Mouse (Mus musculus) thymus, postnatal 36 days (tissue): ENCODE data around the gene Ttll4.

ENCODE experiments used
- DNase-seq, 2 experiments: peaks; one replicate each; pipeline ENCODE4 v3.0.0; 2022; ENCODE audit warnings: mixed read lengths in 2 of 2

The Ttll4 gene

DNA sequence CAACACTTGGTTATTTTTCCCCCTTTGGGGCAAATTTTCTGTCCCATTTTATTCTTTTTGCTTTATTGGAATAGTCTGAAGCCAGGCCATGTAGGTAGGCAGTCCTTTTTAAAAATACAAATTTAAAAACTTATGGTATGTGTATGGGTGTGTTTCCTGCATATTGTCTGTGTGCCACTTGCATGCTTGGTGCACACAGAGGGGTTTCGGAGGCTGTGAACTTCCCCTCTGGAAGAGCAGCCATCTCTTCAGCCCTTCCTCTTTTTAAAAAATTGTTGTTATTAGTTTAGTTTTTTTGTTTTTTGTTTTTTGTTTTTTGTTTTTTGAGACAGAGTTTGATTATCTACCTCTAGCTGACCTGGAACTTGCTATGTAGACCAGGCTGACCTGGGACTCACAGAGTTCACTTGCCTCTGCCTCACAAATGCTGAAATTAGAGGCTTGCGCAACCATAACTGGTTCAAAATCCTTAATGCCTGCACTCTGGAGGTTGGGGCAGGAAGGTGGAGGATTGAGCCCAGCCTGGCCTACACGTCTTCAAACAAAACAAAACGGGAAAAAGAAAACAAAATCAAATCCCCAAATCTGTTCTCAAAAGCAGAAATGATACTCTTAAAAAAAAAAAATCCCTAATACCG, 51.0 kb downstream of the Ttll4 start:
- no peak for DNase-seq

- peak in 1 of 2 experiments; percentile 9 for DNase-seq
These were observed 51.7 kb downstream of the Ttll4 start, which contains the start of gene Cyp27a1 for GRCm38 (mm10) chr1:74713099-74713858. Gene Cyp27a1 (plus strand): TSS chr1:74713574.

DNA sequence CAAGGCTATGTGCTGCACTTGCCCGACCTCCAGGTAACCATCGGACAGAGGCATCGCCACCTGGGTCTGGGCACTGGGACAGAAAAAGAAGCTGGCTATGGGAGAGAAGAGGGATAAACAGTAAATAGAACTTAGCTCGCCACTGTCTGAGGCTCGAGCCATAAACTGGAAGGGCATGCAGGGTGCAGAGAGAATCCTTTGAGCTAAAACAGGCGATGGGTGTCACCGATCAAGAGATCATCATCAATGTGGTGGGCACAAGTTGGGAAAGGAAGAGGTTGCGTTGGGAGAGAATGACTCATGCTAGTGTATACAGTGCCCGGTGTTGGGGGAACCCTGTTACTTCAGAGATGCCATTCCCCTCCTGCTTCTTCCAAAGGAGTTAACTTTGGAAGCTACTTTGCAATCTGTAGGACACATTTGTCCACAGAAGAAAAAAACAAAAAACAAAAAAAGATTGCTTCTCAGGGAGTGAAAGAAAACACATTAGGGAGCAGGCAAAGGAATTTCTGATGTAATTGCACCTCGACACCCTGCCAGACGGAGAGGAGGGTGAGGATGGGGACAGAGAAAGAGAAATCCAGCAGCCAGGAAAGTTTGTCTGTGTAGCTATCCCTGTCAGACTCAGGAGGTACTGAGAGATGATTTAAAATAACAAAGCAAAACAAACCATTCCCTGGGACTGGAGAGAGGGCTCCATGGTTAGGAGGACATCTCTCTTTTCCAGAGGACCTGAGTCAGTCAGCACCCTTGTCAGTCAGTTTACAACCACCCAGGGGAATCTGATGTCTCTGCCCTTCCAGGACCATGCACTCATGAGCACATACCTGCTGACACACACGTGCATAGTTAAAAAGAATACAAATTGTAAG, 52.5 kb downstream of the Ttll4 start:
- DNase-seq = no peak

GRCm38 (mm10) chr1:74714967-74715366, 53.4 kb downstream of the Ttll4 start:
- DNase-seq = no peak

DNA sequence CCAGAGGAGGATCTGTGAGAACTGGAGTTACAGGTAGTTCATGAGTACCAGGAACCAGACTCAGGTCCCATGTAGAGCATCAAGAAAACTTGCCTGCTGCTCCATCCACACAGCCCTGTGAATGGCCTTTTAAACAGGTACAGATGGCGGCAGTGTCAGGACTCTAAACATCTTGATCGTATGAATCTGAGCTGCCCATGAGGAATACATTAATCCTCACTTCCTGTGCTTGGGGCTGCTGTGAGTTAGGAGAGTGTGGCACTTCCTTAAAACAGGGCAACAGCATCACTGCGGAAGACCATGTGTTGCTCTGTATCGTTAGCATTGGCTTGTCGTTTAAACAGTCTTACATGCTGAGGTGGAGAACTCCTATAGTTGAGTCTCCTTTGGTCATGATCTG, 53.9 kb downstream of the Ttll4 start:
- no peak for DNase-seq

DNA sequence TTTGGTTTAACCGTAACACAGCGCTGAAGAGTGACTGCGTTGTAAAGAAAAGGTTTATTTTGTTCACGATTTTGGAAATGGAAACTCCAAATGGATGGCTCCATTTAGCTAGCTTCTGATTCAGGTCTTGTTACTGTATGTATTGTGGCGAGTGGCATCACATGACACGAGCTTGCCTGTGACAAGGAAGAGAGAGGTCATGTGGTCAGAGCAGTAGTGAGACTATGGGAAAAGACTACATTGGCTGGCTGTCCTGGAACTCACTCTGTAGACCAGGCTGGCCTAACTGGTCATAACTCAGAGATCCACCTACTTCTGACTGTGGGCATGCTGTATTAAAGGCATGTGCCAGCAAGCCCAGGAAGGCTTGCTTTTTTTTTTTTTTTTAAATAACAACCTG, 54.3 kb downstream of the Ttll4 start:
- DNase-seq = no peak

GRCm38 (mm10) chr1:74718113-74718512, 56.6 kb downstream of the Ttll4 start:
- no peak for DNase-seq

DNA sequence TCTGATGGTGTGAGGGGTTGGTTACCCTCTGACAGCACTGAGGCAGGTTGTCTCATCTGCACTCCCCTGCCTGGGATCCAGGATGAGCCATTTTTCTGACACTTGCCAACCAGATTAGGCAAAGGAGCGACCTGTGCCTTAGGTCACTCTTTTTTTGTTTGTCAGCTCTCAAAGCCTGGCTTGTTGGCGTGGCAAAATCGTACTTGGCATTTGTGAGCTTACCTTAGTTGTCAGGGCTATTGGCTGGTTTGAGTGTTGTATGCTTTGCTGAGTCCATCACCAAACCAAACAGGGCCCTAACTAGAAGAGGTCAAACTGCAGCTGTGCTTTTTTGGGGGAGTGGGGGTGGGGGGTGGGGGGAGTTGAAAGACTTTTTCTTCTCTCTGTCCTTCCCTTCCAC, 57.7 kb downstream of the Ttll4 start:
- no peak for DNase-seq

- DNase-seq = no peak
These were observed 60.1 kb downstream of the Ttll4 start for GRCm38 (mm10) chr1:74721657-74722056.

- DNase-seq = peak; percentile 17 to 19
These were observed 62.2 kb downstream of the Ttll4 start for GRCm38 (mm10) chr1:74723748-74724147.

- no peak for DNase-seq
These were observed 64.6 kb downstream of the Ttll4 start for GRCm38 (mm10) chr1:74726114-74726513.

GRCm38 (mm10) chr1:74726674-74727073, 65.1 kb downstream of the Ttll4 start:
- DNase-seq = no peak

GRCm38 (mm10) chr1:74728446-74728845, 66.9 kb downstream of the Ttll4 start:
- DNase-seq = no peak

DNA sequence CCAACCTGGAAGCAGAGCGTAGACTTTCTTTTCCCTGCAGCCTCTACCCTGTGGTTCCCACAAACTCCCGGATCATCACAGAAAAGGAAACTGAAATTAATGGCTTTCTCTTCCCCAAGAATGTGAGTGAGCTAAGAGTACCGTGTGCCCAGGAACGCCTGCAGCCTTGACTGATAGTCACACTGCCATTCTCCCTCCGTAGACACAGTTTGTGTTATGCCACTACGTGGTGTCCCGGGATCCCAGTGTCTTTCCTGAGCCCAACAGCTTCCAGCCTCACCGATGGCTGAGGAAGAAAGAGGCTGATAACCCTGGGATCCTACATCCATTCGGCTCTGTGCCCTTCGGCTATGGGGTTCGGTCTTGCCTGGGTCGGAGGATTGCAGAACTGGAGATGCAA, 75.4 kb downstream of the Ttll4 start:
- no peak for DNase-seq

GRCm38 (mm10) chr1:74737500-74737899, 76.0 kb downstream of the Ttll4 start:
- no peak for DNase-seq

DNA sequence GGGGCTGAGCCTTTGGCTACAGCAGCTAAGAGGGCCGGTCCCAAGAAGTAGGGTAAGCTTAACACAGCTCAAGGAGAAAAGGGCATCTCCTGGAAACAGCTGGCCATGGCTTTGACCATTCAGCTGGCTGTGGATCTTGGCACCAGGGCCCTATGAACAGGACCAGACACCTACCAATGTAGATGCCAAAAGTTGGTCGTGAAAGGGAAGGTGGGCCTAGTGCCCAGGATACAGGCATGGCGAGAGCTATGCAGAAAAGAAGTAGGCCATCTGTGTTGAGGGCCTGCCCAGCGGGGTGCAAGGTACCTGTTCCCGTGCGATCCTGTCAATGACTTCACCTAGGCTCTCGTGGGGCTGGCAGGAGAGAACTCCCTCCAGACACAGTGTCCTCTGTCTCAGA, 79.3 kb downstream of the Ttll4 start:
- no peak for DNase-seq

DNA sequence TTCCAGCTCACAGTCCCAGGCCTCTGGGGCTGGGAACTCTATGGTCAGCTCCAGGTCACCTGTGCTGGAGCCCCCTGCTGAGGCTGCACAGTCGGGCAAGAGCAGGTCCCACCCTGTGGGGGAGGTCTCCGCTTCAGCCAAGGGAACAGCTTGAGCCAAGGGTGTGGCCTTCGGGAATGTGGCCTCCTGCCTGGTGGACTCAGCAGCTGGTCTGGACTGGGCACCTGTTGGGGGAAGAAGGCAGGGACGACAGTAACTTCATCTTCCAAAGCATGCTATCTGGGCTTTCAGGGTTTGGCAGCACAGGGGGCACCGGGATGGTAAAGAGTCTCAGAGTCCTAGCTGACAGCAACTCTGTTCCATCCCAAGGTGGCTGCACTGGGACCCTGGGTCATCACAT, 85.8 kb downstream of the Ttll4 start:
- no peak for DNase-seq

DNA sequence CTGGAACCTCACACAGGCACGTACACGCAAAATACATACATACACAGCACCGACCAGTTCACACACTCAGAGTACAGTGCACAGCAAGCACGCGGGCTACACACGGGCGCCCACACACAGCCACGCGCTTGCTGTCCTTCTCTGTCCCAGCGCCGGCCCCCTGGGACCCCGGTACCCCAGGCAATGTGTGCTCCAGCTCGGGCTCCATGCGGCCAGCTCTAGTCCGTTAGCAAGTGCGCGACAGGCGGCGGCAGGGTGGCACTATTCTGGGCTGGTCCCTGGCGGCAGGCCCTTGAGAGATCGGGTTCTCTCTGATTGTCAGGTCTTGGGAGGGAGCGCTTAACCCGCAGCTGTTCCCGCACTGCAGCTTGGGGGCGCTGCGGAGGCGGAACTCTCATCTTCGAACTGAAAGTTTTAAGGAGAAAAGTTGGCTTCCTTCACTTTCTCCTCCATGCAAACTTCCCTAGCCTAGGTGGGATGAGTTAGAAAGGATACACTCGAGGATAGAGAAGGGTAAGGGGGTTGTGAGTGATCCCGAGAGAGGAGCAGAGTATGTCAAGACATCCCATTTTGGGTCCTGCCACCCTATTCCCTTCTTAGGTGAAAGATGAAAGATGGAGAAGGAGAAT, 87.2 kb downstream of the Ttll4 start, which contains the start of gene Prkag3:
TSS of gene Prkag3 (minus strand) at position 579 of the 629 bp plus-strand sequence.
- peak; percentile 52 to 53 for DNase-seq

GRCm38 (mm10) chr1:74749301-74749700, 87.8 kb downstream of the Ttll4 start:
- no peak for DNase-seq

DNA sequence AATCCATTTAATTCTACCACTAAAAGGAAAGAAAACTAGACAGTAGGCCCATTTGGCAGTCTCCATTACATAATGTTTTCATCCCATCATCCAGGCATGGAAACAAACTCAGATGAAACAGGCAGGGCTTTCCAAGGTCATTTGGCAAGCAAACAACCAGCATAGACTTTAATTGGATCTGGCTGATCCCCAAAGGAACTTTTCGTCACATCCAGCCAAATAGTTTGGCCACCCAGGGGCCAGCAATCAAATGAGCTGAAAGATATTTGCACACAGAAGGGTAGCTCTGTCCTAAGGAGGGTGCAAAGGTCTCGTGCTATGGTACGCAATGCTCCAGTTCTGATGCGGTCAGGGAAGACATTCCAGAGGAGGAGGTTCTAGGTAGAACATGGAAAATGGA, 89.1 kb downstream of the Ttll4 start:
- no peak for DNase-seq

DNA sequence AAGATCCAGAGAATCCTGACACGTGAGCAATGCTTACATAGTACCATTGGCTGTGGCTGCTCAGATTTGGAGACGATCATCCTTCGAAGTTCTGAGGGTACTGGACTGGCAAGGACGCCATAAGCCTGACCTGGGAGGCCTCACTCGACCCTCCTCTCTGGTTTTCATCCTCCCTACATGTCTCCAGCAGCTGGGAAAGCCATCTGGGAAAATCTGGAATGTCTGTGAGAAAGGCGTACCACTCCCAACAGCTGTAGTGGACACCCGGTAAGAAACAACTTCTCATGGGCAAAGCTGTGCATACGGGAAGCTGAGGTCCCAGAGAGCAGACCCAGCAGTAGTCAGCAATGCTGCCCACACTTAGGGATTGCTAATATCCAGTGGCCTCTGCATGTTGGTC, 90.6 kb downstream of the Ttll4 start:
- no peak for DNase-seq

DNA sequence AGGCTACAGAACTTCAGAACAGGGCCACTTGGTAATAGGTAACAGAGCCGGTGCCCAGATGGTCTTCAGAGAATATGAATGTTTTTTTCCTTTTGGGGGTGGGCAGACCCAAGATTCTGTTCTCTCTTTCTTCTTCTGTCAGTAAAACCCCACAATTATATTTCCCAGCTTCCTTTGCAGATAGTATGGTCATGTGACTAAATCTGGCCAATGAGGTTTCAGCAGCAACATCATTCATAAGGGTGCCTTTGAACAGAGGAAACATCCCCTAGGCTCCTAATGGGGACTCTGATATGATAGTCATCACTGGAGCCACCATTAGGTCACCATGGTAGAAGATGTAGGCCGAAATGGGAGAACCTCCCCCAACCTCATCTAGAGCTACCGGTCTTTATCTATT, 91.3 kb downstream of the Ttll4 start:
- no peak for DNase-seq
